Mouse (Mus musculus): ENCODE results near the gene Stk24.

Gene Stk24

GRCm38 (mm10) chr14:121313283-121313682, 66.5 kb downstream of the Stk24 start:
- no peak for DNase-seq (ENCODE audit: low spot score)

DNA sequence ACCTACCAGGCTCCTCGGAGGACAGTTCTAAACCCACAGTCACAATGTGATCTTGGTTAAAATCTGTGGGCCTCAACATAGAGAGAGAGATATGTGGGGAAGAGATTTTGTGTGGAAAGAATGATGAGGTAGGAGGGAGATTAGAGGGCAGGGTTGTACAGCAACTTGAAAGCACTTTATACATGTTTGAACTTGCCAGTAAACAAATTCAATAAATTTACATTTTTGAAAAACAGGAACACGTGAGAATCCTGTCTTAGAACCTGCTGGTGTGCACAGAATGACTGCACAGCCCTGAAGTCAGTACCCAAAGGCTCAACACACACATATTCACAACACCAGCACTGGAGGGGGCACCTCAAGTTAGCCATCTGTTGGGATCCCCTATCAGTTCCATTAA, 68.7 kb downstream of the Stk24 start:
- DNase-seq (ENCODE audit: low spot score), result no peak

- DNase-seq (ENCODE audit: low spot score), result no peak
Measured at GRCm38 (mm10) chr14:121310325-121311080, 69.3 kb downstream of the Stk24 start.

- DNase-seq (ENCODE audit: low spot score), result no peak
Measured at GRCm38 (mm10) chr14:121309909-121310308, 69.9 kb downstream of the Stk24 start.

DNA sequence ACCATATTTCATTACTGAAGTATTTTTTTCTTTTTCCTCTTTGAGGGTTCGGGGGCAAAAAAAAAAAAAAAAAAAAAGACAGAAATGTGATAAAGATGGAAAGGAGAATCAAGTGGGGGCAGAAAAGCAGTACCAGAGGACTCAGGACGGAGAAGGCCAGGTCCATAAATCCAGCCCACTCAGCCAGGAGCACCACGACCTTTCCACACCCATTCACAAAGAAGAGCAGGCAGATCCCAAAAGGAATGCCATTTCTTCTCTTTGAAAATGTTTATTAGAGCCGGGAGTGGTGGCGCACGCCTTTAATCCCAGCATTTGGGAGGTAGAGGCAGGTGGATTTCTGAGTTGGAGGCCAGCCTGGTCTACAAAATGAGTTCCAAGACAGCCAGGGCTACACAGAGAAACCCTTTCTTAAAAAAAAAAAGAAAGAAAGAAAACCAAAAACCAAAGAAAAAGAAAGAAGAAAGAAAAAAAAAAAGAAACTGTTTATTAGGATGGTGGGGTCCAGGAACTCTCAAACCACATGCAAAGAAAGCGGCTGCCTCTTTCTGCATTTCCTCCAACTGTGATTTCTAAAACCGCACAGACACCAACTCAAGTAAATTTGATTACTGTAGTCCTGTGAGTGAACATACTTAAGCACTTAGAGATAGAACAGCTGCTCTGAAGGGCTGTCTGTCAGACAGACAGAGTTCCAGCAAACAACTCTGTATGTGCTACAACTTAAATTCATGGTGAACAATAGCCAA, 74.3 kb downstream of the Stk24 start:
- no peak for DNase-seq (ENCODE audit: low spot score)

DNA sequence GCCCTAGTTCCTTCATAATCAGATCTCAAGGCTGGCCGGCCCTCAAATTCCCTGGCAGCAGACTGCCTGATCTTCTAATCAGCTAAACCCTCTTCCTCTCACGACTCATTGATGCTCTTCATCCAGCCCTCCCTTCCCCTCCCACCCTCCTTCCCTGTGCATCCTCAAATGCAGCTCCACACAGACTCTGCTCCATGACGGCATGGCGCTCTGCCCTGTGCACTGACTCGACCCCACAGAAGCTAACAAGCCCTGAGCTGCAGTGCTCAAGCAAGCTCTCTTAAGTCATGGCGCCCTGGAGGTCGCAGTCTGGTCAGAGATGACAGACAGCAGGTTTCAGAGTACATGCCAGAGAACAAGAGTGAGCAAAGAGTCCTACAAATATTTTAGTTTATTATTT, 75.3 kb downstream of the Stk24 start:
- DNase-seq (ENCODE audit: low spot score), result no peak

- DNase-seq (ENCODE audit: low spot score), result no peak
Measured at GRCm38 (mm10) chr14:121299093-121299492, 80.7 kb downstream of the Stk24 start.

DNA sequence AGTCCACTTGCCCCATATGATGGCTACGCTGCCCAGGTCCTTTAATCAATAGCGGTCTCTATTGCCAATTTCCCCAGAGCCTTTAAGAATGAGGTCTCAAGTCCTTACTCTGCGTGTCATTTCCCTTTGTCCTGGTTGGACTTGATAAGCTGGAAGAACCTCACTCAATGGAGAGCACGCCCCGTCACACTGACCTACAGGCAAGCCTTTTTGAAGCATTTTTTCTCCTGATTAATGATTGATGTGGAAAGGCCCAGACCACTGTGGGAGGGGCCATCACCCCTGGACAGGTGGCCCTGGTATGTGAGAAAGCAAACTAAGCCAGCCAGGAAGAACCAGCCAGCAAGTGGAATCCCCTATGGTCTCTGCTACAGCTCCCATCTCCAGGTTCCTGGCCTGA, 81.3 kb downstream of the Stk24 start:
- DNase-seq (ENCODE audit: low spot score), result no peak

DNA sequence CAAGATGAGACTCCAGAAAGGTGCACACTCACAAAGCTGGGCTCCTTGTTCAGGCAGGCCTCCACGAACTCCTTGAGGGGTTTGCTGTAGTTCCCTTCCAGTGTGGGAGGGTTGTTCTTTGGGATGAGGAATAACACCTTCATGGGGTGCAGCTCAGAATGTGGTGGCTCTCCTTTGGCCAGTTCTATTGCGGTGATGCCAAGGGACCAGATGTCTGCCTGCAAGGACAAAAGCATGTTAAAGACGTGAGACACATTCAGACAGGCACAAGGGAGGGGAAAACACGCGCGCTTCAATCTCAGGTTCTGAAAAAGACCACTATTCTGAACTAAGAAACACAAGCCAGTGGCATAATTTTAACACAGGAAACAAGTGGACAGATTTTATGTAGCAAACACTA, 82.7 kb downstream of the Stk24 start:
- no peak for DNase-seq (ENCODE audit: low spot score)

GRCm38 (mm10) chr14:121294484-121294883, 85.3 kb downstream of the Stk24 start:
- no peak for DNase-seq (ENCODE audit: low spot score)

GRCm38 (mm10) chr14:121292391-121292790, 87.4 kb downstream of the Stk24 start:
- no peak for DNase-seq (ENCODE audit: low spot score)

- DNase-seq (ENCODE audit: low spot score), result no peak
Measured at GRCm38 (mm10) chr14:121291881-121292280, 87.9 kb downstream of the Stk24 start.

DNA sequence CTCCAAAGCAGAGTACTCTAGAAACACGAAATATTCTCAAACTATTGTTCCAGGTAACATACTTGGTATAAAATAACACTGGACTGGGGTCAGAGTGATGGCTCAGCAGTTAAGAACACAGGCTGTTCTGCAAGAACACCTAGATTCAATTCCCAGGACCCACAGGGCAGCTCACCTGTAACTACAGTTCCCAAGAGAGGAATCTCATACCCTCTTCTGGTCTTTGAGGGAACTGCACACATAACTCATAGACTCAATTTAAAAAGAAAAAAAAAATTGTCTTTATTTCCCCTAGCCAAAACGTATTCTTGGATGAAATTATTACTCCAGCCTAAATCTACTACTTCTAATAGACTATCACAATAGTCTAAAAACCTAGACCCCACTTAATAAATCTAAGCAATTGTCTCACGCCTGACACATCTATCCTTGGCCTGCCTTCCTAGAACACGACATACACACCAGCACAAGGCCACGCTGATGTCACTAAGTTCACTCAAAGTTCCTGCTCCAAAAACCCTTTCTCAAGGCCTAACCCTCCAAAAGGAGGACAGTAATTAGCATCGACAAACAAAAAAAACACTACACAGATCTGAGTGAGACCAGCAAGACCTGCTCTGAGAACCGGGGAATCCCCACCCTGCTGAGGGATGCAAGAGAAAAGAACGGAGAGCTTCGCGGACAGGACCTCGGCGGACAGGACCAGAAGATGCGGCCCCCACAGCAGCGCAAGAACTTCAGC, 94.3 kb downstream of the Stk24 start:
- no peak for DNase-seq (ENCODE audit: low spot score)

GRCm38 (mm10) chr14:121281336-121281710, 98.5 kb downstream of the Stk24 start:
- peak; percentile 53 for DNase-seq (ENCODE audit: low spot score)

DNA sequence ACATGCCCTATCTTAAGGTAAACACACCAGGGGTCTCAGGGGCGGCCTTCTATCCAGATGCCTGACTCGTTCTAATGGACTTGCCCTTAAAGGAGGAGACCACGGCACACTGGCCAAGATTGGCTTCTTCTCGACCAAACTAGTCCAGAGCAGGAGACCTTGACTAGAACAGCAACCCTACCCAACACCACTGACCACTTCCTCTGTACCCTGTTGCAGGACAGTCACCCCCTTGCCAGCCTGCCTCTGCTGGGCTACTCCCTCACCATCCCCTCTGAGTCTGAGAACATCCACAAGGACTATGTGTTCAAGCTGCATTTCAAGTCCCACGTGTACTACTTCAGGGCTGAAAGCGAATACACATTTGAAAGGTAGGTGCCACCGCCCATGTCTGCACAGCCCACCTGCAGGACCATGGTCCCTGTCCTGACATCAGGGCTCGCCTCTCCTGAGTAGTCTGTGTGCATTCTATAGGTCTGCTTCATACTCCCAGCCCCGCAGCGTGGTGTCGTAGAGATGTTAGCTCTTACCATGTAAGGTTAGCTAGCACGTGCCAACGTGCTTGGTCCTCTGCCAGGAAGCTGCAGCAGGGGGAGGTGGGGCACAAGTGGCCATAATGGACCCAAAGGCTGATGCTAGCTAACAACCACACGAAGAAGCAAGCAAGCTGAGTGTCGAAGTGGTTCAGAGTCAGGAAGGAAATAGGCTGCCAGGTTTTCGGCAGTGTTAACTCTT, 99.0 kb downstream of the Stk24 start:
- peak; percentile 33 for DNase-seq (ENCODE audit: low spot score)

DNA sequence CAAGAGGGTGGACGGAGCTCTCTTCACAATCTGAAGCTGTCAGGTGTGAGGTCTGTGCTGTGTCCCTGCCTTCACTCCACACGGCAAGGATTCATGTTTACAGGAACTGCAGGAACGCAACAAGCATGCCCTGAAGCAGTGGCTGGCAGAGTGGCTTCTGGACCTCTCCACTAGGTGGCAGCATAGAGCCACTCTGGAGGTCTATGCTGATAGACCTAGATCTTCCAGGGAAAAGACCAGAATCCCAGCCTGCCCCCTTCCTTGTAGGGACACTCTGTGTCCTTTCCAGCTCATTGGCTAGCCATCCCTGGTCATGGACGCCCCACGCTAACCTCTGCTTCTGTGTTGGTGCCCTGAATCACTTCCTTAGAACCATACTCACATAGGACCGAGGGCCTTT, 100.7 kb downstream of the Stk24 start:
- DNase-seq (ENCODE audit: low spot score), result peak; percentile 44

DNA sequence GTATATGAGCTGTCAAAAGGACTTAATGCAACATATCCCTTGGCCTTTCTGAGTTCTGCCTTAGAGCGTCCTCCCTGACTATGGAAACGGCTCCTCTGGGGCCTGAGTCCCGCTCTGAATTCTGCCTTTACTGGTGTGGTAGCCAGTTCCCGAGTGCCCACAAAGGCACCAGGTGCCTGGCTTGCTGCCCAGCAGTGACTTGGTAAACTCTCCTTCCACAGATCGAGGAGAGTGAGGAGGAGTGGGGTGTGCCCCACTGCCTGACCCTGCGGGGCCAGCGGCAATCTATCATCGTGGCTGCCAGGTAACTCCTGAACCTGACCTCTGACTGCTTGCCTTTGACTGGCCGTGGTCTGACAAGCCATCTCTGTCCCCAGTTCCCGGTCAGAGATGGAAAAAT, 103.8 kb downstream of the Stk24 start:
- DNase-seq (ENCODE audit: low spot score), result no peak

GRCm38 (mm10) chr14:121274985-121275384, 104.8 kb downstream of the Stk24 start:
- DNase-seq (ENCODE audit: low spot score), result no peak

DNA sequence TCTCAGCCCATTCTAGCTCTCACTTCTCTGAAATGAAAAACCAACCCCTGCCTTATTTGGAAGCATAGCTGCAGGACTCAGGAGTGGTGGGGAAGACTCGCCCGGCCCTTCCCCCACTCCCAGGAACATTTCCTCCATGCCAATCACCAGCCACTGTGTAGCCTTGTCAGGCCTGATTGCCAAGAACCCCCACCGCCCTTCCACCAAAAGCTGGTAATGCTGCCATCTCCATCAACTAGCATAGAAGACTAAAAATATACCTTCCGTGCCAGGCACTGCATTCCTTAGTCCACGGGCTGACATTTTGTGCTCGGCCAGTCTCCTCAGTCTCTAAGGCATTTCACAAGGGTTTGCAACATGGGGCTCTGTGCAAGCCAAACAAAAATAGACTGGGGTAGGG, 109.3 kb downstream of the Stk24 start:
- DNase-seq (ENCODE audit: low spot score), result no peak

GRCm38 (mm10) chr14:121267801-121268200, 112.0 kb downstream of the Stk24 start:
- DNase-seq (ENCODE audit: low spot score), result no peak

GRCm38 (mm10) chr14:121264453-121264852, 115.4 kb downstream of the Stk24 start:
- DNase-seq (ENCODE audit: low spot score), result no peak

DNA sequence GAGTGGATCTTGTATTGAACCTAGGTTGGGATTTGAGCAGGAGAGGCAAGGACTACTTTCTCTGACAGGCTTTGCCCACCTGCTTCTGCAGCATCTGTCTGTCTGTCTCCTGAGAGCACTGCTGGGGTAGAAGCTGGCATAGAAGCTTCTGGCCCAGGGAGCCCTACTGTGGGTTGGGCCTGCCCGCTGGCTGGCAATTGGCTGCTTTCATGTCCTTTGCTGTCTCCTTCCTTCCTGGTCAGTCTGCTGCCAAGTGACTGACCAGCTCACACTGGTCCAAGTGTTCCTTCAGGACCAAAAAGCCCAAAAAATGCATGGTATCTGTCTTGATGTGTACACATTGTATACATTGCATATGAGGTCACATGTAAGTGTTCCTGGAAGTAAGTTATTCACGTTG, 115.9 kb downstream of the Stk24 start:
- no peak for DNase-seq (ENCODE audit: low spot score)

Measured in ovary, adult 18-20 months (tissue).